Mouse (Mus musculus): ENCODE measurements around the gene Sympk.

Gene Sympk

GRCm38 (mm10) chr7:19007026-19007977 lies 16.9 kb upstream of the Sympk start:
- DNase-seq (ENCODE audit: low read depth, low spot score) = no peak

GRCm38 (mm10) chr7:19010581-19010980 lies 13.6 kb upstream of the Sympk start:
- no peak for DNase-seq (ENCODE audit: low read depth, low spot score)

- no peak for DNase-seq (ENCODE audit: low read depth, low spot score)
Observed at GRCm38 (mm10) chr7:19012025-19012621, 12.1 kb upstream of the Sympk start.

GRCm38 (mm10) chr7:19012882-19013281 lies 11.3 kb upstream of the Sympk start:
- no peak for DNase-seq (ENCODE audit: low read depth, low spot score)

- no peak for DNase-seq (ENCODE audit: low read depth, low spot score)
Observed at GRCm38 (mm10) chr7:19014452-19014851, 9.7 kb upstream of the Sympk start.

GRCm38 (mm10) chr7:19016042-19016441 lies 8.1 kb upstream of the Sympk start:
- DNase-seq (ENCODE audit: low read depth, low spot score) = no peak

- no peak for DNase-seq (ENCODE audit: low read depth, low spot score)
Observed at GRCm38 (mm10) chr7:19017909-19018308, 6.3 kb upstream of the Sympk start.

- DNase-seq (ENCODE audit: low read depth, low spot score) = no peak
Observed at GRCm38 (mm10) chr7:19021048-19021447, 3.1 kb upstream of the Sympk start.

GRCm38 (mm10) chr7:19022189-19022958 lies 1.8 kb upstream of the Sympk start:
- DNase-seq (ENCODE audit: low read depth, low spot score) = no peak

- DNase-seq (ENCODE audit: low read depth, low spot score) = no peak
Observed at GRCm38 (mm10) chr7:19023357-19023814, 791 bp upstream of the Sympk start, which contains the start of gene Foxa3. Gene Foxa3, minus strand, starts transcription at chr7:19023538.

GRCm38 (mm10) chr7:19024581-19025255 lies 541 bp downstream of the Sympk start:
- DNase-seq (ENCODE audit: low read depth, low spot score) = no peak

GRCm38 (mm10) chr7:19028067-19028466 lies 3.9 kb downstream of the Sympk start:
- DNase-seq (ENCODE audit: low read depth, low spot score) = no peak

GRCm38 (mm10) chr7:19029084-19029653 lies 5.0 kb downstream of the Sympk start:
- no peak for DNase-seq (ENCODE audit: low read depth, low spot score)

GRCm38 (mm10) chr7:19031641-19032040 lies 7.5 kb downstream of the Sympk start:
- no peak for DNase-seq (ENCODE audit: low read depth, low spot score)

GRCm38 (mm10) chr7:19044616-19045015 lies 20.4 kb downstream of the Sympk start:
- no peak for DNase-seq (ENCODE audit: low read depth, low spot score)

- DNase-seq (ENCODE audit: low read depth, low spot score) = no peak
Observed at GRCm38 (mm10) chr7:19046286-19047069, 22.3 kb downstream of the Sympk start.

GRCm38 (mm10) chr7:19048006-19048527 lies 23.9 kb downstream of the Sympk start:
- no peak for DNase-seq (ENCODE audit: low read depth, low spot score)

GRCm38 (mm10) chr7:19049252-19049651 lies 25.1 kb downstream of the Sympk start:
- no peak for DNase-seq (ENCODE audit: low read depth, low spot score)

GRCm38 (mm10) chr7:19050172-19050571 lies 26.0 kb downstream of the Sympk start:
- no peak for DNase-seq (ENCODE audit: low read depth, low spot score)

GRCm38 (mm10) chr7:19051161-19051560 lies 27.0 kb downstream of the Sympk start:
- no peak for DNase-seq (ENCODE audit: low read depth, low spot score)
